Mouse (Mus musculus): ENCODE measurements at regions not wholly inside any gene's neighbourhood (a gene's known extent, or its start where the extent isn't known, plus 50 kb on each side); places are given as distances from the start of the nearest gene placed in this dataset.

DNA sequence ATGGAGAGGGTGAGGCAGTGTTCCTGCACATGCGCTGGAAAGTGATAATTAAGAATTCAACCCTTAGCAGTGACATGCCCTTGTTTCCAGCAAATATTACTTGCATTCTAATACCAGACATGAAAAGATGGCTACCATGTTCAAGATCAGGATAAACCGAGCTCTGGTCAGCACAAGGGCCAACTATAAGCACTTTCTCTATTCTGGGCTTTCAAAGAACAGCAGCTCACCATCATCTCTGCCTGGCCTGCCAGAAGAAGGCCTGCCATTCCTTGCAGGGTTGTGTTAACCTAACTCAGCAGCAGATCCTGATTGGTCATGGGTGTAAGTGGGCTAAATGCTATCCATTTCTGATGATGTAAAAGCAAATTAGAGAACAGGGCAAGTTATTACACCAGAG is 558.6 kb upstream of the Zeb2 start:
- ATAC-seq (replicated peaks; ENCODE audit: poor library complexity): no peak

- ATAC-seq (replicated peaks; ENCODE audit: poor library complexity): no peak
These were observed 538.8 kb upstream of the Zeb2 start for GRCm38 (mm10) chr2:45656011-45656410.

DNA sequence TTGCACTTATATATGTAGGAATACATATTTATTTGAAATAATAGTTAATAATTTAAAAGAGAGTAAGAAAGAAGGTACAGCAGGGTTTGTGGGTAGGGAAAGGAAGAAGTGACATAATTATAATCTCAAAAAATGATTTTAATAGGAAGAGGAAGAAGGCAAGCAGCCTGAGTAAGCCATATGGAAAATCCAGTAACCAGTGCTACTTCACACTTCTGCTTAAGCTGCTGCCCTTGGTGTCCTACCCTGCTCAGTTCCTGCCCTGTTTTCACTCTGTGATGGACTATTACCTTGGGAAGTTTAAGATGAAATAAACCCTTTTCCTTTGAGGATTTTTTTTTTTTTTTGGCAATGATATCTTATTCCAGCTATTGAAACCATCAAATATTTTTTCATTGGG is 537.5 kb upstream of the Zeb2 start:
- ATAC-seq (replicated peaks; ENCODE audit: poor library complexity): peak; percentile 46; the same call in 1 of the 2 replicates

- ATAC-seq (replicated peaks; ENCODE audit: poor library complexity): peak; percentile 66
These were observed 535.8 kb upstream of the Zeb2 start for GRCm38 (mm10) chr2:45652977-45653376.

- ATAC-seq (replicated peaks; ENCODE audit: poor library complexity): no peak
These were observed 533.2 kb upstream of the Zeb2 start for GRCm38 (mm10) chr2:45650271-45650985.

- ATAC-seq (replicated peaks; ENCODE audit: poor library complexity): peak; percentile 76
These were observed 530.7 kb upstream of the Zeb2 start for GRCm38 (mm10) chr2:45647846-45648245.

DNA sequence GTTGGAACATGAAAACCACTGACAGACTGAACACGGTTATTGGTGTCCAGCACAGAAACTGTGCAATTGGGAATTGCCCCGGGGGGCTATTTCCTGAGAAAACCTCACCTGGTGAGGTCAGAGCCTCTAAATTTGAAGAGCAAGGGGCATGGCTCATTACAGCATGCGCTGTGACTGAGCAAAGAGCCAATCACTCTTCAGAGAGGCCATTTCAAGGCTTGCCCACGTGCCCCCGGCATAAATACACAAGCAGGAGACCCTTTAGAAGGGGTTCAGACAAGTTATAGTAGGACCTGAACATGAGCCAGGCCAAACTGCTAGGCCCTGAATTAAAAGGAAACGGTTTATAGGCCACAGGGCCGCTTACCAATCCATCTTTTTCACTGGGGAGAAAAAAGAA is 512.9 kb upstream of the Zeb2 start:
- ATAC-seq (replicated peaks; ENCODE audit: poor library complexity): no peak

DNA sequence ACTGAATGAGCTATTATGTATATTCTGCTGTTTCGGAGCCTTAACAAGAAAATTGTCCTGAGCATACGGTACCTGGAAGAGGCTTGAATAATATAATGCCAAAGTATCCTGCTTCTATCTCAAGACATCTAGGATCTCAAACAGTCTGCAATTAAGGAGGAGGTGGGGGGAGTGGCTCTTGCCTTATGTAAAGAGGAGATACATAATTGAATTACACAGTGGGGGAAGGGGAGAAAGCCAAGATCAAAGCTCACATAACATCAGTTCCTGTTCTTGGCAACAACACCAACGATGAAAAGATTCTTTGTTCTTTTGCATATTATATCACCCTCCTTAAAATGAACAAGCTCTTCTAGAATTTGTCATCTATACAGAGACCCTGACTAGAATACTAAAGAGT is 512.4 kb upstream of the Zeb2 start:
- no peak for ATAC-seq (replicated peaks; ENCODE audit: poor library complexity)

- no peak for ATAC-seq (replicated peaks; ENCODE audit: poor library complexity)
These were observed 505.9 kb upstream of the Zeb2 start for GRCm38 (mm10) chr2:45623056-45623455.

DNA sequence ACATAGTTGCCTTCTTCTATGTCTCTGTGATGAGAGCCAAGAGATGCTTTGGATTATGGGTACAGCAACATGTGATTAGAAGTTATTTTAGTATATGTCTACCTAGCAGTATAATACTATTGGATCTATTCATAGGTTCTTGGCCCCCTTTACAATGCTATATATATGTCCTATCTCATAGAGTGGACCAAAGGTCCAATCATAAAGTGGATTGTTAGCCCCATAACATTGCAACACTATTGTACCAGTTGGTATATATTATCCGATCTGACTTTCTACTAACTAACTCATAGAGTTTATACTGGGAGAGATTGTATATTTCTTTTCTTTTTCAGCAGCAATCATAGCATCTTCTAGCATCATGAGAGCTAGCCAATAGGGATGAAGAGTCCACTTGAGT is 491.7 kb upstream of the Zeb2 start:
- no peak for ATAC-seq (replicated peaks; ENCODE audit: poor library complexity)

GRCm38 (mm10) chr2:45607393-45607792 is 490.2 kb upstream of the Zeb2 start:
- no peak for ATAC-seq (replicated peaks; ENCODE audit: poor library complexity)

DNA sequence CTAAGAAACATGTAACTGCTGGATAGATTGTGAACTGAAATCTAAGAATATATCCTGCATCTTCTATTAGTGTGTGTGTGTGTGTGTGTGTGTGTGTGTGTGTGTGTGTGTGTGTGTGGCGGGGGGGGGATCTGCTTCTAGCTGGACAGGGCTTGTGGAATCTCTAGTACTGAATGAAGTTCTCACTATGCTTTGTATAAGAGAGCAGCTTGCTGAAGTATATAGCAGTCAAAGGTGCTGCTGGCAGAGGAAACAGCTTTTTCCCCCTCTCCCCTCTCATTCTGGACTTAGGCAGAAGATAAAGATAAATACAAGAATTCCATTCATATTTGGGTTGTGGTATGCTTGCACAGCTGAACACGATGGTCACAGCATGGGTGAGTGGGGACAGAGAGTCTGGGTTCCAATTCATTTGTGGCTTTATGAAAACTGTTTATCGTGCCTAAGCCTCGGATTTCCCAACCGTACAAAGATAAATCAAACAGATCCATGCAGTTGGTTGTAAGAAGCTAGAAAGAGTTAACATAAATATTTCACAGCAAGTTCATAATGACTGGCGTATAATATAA is 484.2 kb upstream of the Zeb2 start:
- ATAC-seq (replicated peaks; ENCODE audit: poor library complexity): no peak

GRCm38 (mm10) chr2:45593765-45594164 is 476.6 kb upstream of the Zeb2 start:
- no peak for ATAC-seq (replicated peaks; ENCODE audit: poor library complexity)

GRCm38 (mm10) chr2:45590980-45591379 is 473.8 kb upstream of the Zeb2 start:
- no peak for ATAC-seq (replicated peaks; ENCODE audit: poor library complexity)

GRCm38 (mm10) chr2:45588248-45588647 is 471.1 kb upstream of the Zeb2 start:
- no peak for ATAC-seq (replicated peaks; ENCODE audit: poor library complexity)

DNA sequence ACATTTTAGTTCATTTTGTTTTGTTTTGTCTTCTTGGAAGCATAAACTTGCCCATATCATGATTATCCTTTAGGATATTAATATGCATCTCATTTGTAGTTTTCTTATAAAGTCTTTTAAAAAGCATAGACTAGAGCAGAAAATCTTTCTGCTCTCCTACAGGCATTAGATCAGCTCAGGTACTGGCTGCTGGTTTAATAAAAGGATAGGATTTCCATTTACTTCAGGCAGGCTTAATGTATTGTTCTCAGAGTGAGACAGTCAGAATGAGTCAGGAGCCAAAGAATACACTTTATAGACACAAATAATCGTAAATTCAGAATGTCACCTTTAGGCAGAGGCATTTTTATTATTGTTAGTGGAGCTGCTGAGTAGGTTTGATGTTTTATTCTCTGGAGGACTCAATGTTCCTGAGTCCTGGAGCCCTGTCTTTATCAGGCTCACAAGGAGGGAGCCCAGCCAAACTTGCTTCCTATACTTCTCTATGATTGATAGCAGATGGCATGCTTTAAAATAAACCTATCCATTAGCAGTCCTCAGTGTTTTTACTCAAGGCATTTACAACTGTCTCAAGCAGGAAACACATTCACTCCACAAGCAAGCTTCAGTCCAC is 469.5 kb upstream of the Zeb2 start:
- ATAC-seq (replicated peaks; ENCODE audit: poor library complexity): no peak

DNA sequence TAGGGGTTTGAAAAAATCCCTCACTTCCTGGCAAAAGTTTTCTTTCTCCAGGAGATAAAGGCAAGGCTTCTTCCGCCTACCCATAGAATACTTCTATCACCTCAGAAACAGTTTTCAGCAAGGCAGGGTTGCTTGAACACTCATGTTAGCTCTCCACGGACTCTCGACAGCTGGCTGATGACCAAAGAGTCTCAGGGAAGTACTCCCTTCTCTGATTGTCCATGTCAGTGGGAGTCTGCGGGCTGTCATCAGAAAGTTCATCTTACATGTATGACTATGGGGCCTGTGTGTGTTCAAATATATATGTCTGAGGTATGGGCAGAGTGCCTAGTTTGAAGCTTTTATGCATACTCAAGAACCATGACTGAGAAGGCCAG is 464.3 kb upstream of the Zeb2 start:
- no peak for ATAC-seq (replicated peaks; ENCODE audit: poor library complexity)

DNA sequence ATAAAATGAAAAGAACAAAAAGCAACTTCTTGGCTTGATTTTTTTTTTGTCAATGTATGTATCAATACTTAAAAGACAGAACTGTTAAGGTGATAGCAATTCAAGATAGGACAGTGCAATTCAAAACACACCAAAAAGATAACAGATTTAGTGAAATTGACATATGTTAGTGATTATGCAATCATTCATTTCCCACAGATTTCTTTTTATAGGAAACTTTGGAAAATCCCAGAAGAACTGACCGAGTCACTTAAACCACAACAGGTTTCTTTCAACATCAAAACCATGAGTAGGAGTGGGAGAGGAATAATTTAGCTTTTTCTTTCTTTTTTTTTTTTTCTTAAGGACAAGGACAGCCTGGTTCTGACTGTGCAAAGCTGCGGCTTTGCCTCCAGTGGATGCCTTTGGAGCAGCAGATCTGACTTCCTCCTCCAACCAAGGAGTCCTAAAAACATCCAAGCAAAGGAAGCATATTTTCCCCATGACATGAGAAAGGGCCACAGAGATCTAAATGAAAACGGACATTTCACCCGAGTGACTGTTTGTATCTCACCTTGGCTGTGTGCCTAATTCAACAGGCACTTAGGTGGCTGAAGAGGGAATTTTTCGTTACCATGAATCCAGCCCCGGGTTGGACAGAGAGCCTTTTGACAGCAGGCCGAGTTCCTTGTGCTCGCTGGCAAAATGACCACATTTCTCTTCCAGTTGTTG is 463.8 kb upstream of the Zeb2 start:
- ATAC-seq (replicated peaks; ENCODE audit: poor library complexity): no peak

DNA sequence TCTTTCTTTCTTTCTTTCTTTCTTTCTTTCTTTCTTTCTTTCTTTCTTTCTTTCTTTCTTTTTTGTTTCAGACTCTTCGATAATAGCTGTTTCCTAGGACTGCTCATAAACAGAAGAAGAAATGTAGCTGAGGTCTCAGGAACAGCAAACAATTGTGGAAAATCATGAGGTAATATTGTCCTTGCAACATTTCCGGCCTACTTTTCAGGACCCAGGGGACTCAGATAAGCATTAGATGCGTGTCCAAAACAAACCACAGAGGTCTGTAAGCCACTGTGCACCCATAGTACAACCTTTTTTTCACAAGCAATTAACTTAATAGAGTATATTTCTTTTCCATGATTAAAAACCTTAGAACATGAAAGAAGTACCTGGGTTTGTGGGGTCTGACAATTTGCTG is 455.7 kb upstream of the Zeb2 start:
- peak; percentile 48; the same call in 1 of the 2 replicates for ATAC-seq (replicated peaks; ENCODE audit: poor library complexity)

- ATAC-seq (replicated peaks; ENCODE audit: poor library complexity): peak; percentile 69
These were observed 437.5 kb upstream of the Zeb2 start for GRCm38 (mm10) chr2:45554707-45555106.

DNA sequence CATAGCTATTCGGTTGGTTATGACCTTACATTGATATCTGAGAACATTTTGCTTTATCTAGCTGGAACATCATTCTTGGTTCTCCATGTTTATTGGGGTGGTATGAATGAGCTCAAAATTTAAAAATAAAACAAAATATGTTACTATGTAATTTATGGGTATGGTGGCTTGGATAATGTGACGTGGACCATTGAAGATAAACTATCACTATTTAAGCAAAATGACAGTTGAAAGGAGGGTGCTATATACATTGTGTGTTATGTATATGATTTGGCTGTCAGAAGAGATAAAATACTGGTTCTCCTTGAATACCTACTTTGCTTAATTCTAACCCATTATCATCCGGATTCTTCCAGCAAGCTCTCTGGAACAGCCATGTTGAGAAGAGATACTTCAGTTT is 424.2 kb upstream of the Zeb2 start:
- peak; percentile 26; the same call in 1 of the 2 replicates for ATAC-seq (replicated peaks; ENCODE audit: poor library complexity)

DNA sequence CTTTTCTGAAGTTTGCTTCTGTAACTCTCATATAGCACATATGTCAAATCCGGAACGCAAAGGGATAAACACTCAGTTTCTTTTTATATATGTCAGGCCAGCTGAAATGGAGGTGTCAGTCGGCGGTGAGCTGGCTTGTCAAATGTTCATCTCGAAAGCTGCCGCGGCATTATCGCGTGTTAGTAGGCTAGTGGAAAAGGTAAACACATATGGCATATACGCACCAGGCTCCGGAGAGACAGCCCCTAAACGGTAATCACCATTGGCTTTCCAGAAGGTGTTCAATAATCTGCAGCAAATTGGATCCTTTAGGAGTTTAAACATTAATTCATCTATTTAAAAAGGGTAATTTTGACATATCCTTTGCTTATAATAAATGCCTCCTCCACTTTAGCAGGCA is 421.8 kb upstream of the Zeb2 start:
- ATAC-seq (replicated peaks; ENCODE audit: poor library complexity): no peak

Data from megakaryocyte progenitor cell, adult 5-6 weeks (primary cell).